Mouse (Mus musculus) stomach, postnatal 0 days (tissue): ENCODE results near the gene Epb41l2. TPM values are rescaled to one million over a fixed set of nuclear protein-coding genes. Genes with fewer than 3 reads are reported as not detected.

ENCODE experiments used
- ATAC-seq: fragments of 200-750 bp; cut with Nextera tagmentation; 2 replicates; pipeline ENCODE4 v1.8.0; 2017; ENCODE audit not compliant: low FRiP score, low TSS enrichment
- DNase-seq: peaks from one replicate; pipeline ENCODE4 v3.0.0-alpha.2; 2016; ENCODE audit warnings: low spot score
- H3K27ac ChIP-seq: fragments of 300-500 bp; sonication (generic); replicated peaks from 2 replicates; pipeline ENCODE4 v1.5.1; 2014; ENCODE audit warnings: mild to moderate bottlenecking, control low read depth
- H3K27me3 ChIP-seq: fragments of 300-500 bp; sonication (generic); 2 replicates; pipeline ENCODE4 v1.6.1; 2014; ENCODE audit warnings: low read length; ENCODE audit not compliant: control insufficient read depth, insufficient read depth
- H3K36me3 ChIP-seq: fragments of 300-500 bp; sonication (generic); 2 replicates; pipeline ENCODE4 v1.6.1; 2014; ENCODE audit warnings: low read length, mixed read lengths; ENCODE audit not compliant: control insufficient read depth, insufficient read depth
- H3K4me1 ChIP-seq: fragments of 300-500 bp; sonication (generic); replicated peaks from 2 replicates; pipeline ENCODE4 v1.6.1; 2014; ENCODE audit warnings: antibody characterized with exemption; ENCODE audit not compliant: control insufficient read depth, insufficient read depth
- H3K4me2 ChIP-seq: fragments of 300-500 bp; sonication (generic); replicated peaks from 2 replicates; pipeline ENCODE4 v1.6.1; 2014; ENCODE audit warnings: low read depth, mild to moderate bottlenecking, control low read depth, moderate library complexity
- H3K4me3 ChIP-seq: fragments of 300-500 bp; sonication (generic); 2 replicates; pipeline ENCODE4 v1.5.1; 2014; ENCODE audit warnings: low read depth, low read length, control low read depth
- H3K9ac ChIP-seq: fragments of 300-500 bp; sonication (generic); 2 replicates; pipeline ENCODE4 v1.6.1; 2014; ENCODE audit warnings: mild to moderate bottlenecking, low read length, control low read depth, mixed read lengths
- H3K9me3 ChIP-seq: fragments of 300-500 bp; sonication (generic); 2 replicates; pipeline ENCODE4 v1.6.1; 2016; ENCODE audit warnings: low read length; ENCODE audit not compliant: control insufficient read depth
- CTCF ChIP-seq: IDR thresholded peaks from 2 replicates; pipeline ENCODE4 v1.5.1; 2016; ENCODE audit warnings: antibody characterized with exemption, low read depth, mild to moderate bottlenecking, moderate library complexity
- EP300 ChIP-seq: optimal IDR thresholded peaks from 2 replicates; pipeline ENCODE3; 2016; ENCODE audit warnings: antibody characterized with exemption
- WGBS: fragments of 180-500 bp; shearing (Covaris S2); extraction: QIAGEN DNeasy Blood & Tissue Kit; methylation state at CpG from one replicate; pipeline ENCODE4 v1.1.7; 2014; 5-methylcytosine and 5-hydroxymethylcytosine counted together
- polyA plus RNA-seq: library from polyadenylated mRNA; unstranded; fragments of >200 nt; fragmentation: Nextera tagmentation; extraction: Ambion mirVana; gene quantifications from 2 replicates; pipeline ENCODE4 v1.2.1, GENCODE M21; 2015

Epb41l2 gene
- polyA plus RNA-seq, 1 experiment from 2014 or later: 18.2 TPM

DNA sequence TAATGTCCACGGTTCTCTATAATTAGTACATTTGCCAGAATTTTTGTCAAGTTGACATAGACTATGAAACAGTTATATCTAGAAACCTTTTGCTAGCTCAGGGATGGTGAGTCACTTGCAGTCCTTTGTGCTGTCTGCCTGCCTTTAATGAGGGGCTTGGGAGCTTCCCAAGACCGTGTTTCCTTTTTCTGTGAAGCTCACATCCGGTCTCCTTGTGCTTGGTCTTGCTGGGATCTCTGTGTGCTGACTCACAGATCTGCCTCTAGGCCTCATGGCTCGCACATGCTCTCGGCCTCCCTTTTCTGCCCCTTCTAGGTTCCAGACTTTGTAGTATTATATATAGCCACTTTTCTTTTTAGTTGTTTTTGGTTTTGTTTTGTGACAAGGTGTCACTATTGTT is 160.8 kb downstream of the Epb41l2 start:
- Histone ChIP-seq H3K4me3 (no peak overlapping the region), H3K9ac (no peak overlapping the region), H3K9me3 (no peaks in the 10 kb centered on the region), H3K27ac (no peak overlapping the region), H3K4me1 (no peaks in the 10 kb centered on the region), H3K36me3 (peaks cover 3% of the 10 kb centered on the region), H3K27me3 (no peaks in the 10 kb centered on the region), H3K4me2 (no peak overlapping the region)
- TF ChIP-seq CTCF (no peak), EP300 (no peak)
- ATAC-seq (no peak; the same call in 1 of the 2 replicates), DNase-seq (no peak)
- WGBS: 58% methylated on average over 5 of the region's 5 CpGs

DNA sequence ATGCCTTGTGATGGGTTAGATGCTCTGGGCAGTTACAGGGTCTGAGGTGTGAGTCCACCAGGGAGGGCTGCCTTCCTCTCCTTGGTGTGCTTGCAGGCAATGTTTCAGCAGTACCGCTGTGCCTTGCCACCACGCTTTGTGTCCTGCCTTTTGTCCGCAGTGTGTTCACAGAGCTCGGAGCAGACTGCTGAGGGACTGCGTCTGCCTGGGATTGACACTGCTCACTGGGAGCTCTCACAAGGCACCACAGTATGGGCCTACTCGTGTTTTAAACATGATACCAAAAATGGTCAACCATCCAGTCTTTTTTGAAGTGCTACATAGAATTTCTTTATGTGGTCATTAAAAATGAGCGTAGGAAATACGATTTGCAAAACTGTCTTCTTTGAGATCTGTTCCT is 164.1 kb downstream of the Epb41l2 start:
- ATAC-seq (no peak), DNase-seq (no peak)
- Histone ChIP-seq H3K4me1 (no peaks in the 10 kb centered on the region), H3K4me3 (no peak overlapping the region), H3K36me3 (peaks cover 3% of the 10 kb centered on the region), H3K4me2 (no peak overlapping the region), H3K9ac (no peak overlapping the region), H3K27me3 (no peaks in the 10 kb centered on the region), H3K27ac (no peak overlapping the region), H3K9me3 (no peaks in the 10 kb centered on the region)
- WGBS: 82% methylated on average over 8 of the region's 8 CpGs
- TF ChIP-seq CTCF (no peak), EP300 (no peak)

DNA sequence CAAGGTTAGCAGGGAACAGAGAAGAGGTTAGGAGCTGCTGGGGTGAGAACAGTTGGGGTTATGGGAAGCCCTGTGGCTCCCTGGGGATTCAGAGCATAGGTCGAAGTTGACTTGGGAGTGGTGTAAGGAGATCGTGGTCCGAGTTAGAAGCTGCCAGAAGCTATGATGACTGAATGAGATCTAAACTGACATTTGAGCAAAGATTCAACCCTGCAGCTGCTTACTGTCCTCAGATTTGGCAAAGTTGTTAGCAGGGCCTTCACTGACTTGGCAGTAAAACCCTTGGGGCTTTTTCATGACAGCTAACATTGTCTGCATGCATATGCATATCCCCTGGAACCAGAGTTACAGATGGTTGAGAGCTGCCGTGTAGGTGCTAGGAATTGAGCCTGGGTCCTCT is 166.6 kb downstream of the Epb41l2 start:
- ATAC-seq: no peak
- 65% methylated on average over 4 of the region's 4 CpGs for WGBS
- H3K4me3 ChIP-seq: no peak overlapping the region
- H3K36me3 ChIP-seq: peaks cover 3% of the 10 kb centered on the region
- no peaks in the 10 kb centered on the region for H3K4me1 ChIP-seq
- H3K9ac ChIP-seq: no peak overlapping the region
- H3K9me3 ChIP-seq: no peaks in the 10 kb centered on the region
- H3K4me2 ChIP-seq: no peak overlapping the region
- no peak for TF ChIP-seq CTCF
- no peak for DNase-seq
- no peaks in the 10 kb centered on the region for H3K27me3 ChIP-seq
- H3K27ac ChIP-seq: no peak overlapping the region

DNA sequence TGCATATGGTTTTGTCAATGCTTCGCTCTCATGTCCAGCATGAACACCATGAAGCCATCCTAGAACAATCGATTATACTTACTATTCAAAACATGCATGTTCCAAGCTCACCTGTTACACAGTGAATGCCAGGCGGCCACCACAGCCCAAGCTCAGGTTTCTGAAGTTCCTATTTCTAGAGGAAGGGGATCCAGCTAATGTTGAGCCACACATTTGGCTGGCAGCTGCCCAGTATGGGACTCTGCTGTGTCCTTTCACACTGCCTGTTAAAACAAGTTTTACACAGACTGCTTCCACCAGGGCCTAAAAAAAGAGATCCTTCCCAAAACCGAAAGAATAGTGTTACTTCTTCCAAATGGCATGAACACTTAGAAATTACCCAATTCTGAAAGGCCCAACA is 167.0 kb downstream of the Epb41l2 start:
- Histone ChIP-seq H3K4me2 (no peak overlapping the region), H3K9ac (no peak overlapping the region), H3K27me3 (no peaks in the 10 kb centered on the region), H3K27ac (no peak overlapping the region), H3K4me1 (no peaks in the 10 kb centered on the region), H3K4me3 (no peak overlapping the region), H3K9me3 (no peaks in the 10 kb centered on the region), H3K36me3 (peaks cover 3% of the 10 kb centered on the region; the same call in 1 of the 2 replicates)
- WGBS: 90% methylated on average over 4 of the region's 4 CpGs
- no peak for TF ChIP-seq CTCF
- no peak for TF ChIP-seq EP300
- ATAC-seq (no peak), DNase-seq (no peak)

DNA sequence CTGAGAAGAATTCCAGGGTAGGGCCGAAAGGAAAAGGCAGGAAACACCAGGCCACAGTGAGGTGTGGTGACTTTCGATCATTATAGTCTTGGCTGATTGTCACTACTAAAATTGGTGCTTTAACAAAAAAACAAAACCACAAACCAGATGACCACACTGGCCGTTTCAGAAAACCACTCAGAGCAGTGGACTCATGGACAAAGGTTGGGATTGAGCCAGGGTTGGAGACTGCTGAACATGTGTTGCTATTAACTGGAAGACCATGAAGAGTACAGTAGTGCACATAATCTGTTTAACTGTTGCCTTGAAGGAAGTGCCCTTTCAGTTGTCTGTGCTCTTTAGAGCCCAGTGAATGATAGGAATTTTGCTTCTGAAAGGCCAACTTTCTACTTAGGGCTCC is 167.5 kb downstream of the Epb41l2 start:
- 51% methylated on average over 3 of the region's 3 CpGs for WGBS
- no peak overlapping the region for H3K4me3 ChIP-seq
- H3K27ac ChIP-seq: no peak overlapping the region
- H3K9ac ChIP-seq: no peak overlapping the region
- no peaks in the 10 kb centered on the region for H3K9me3 ChIP-seq
- H3K27me3 ChIP-seq: no peaks in the 10 kb centered on the region
- H3K4me1 ChIP-seq: no peaks in the 10 kb centered on the region
- no peak overlapping the region for H3K4me2 ChIP-seq
- ATAC-seq (no peak), DNase-seq (no peak)
- H3K36me3 ChIP-seq: peaks cover 3% of the 10 kb centered on the region; the same call in 1 of the 2 replicates
- TF ChIP-seq EP300 (no peak), CTCF (no peak)

DNA sequence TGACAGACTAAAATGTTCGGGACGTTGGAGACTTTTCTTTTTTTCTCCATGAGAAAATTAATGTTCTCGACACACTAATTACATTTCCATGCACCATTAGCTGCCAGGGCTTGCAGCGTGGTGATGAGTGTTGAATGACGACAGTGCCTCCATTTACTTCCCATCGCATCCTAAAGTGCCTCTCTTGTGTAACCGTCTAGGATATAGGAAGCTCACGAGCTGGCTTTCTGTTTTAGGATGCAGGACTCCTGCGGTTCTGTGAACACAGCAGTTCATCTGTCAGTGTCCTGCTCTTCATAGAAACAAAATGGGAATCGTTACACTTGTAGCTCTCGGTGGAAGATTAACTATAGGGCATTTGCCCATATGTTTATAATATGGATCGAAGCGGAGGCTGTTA is 171.7 kb downstream of the Epb41l2 start:
- H3K9me3 ChIP-seq: no peaks in the 10 kb centered on the region
- no peak overlapping the region for H3K9ac ChIP-seq
- no peak overlapping the region for H3K27ac ChIP-seq
- TF ChIP-seq EP300 (no peak), CTCF (no peak)
- H3K4me1 ChIP-seq: no peaks in the 10 kb centered on the region
- H3K4me3 ChIP-seq: no peak overlapping the region
- DNase-seq: no peak
- no peak overlapping the region for H3K4me2 ChIP-seq
- no peak for ATAC-seq
- 69% methylated on average over 13 of the region's 13 CpGs for WGBS
- H3K36me3 ChIP-seq: no peaks in the 10 kb centered on the region
- H3K27me3 ChIP-seq: no peaks in the 10 kb centered on the region
